Mouse (Mus musculus) stomach, embryonic 16.5 days (tissue): Measurements from ENCODE around the gene Srsf1. TPM values are rescaled to one million over a fixed set of nuclear protein-coding genes. Genes with fewer than 3 reads are reported as not detected.
A peak's percentile ranks its signal among the peaks of the same experiment; 100 is the strongest.

Source experiments
- ATAC-seq: fragments of 200-750 bp; cut with Nextera tagmentation; 2 replicates; pipeline ENCODE4 v1.8.0; 2017; ENCODE audit warnings: moderate number of reproducible peaks, moderate TSS enrichment; ENCODE audit not compliant: insufficient read depth, low FRiP score
- H3K27ac ChIP-seq: fragments of 300-500 bp; sonication (generic); 2 replicates; pipeline ENCODE4 v1.5.1; 2014; ENCODE audit warnings: low read length
- H3K27me3 ChIP-seq: fragments of 300-500 bp; sonication (generic); 2 replicates; pipeline ENCODE4 v1.6.1; 2014; ENCODE audit warnings: low read length, control low read depth, mixed read lengths; ENCODE audit not compliant: control insufficient read depth, insufficient read depth
- H3K36me3 ChIP-seq: fragments of 300-500 bp; sonication (generic); 2 replicates; pipeline ENCODE4 v1.6.1; 2014; ENCODE audit warnings: low read length; ENCODE audit not compliant: control insufficient read depth, insufficient read depth
- H3K4me1 ChIP-seq: fragments of 300-500 bp; sonication (generic); 2 replicates; pipeline ENCODE4 v1.6.1; 2014; ENCODE audit warnings: low read length, control low read depth, mixed read lengths; ENCODE audit not compliant: control insufficient read depth, insufficient read depth
- H3K4me2 ChIP-seq: fragments of 300-500 bp; sonication (generic); 2 replicates; pipeline ENCODE4 v1.6.1; 2014; ENCODE audit warnings: low read depth, low read length, mixed read lengths
- H3K4me3 ChIP-seq: fragments of 300-500 bp; sonication (generic); replicated peaks from 2 replicates; pipeline ENCODE4 v1.5.1; 2014; ENCODE audit warnings: mild to moderate bottlenecking, low read length
- H3K9ac ChIP-seq: fragments of 300-500 bp; sonication (generic); 2 replicates; pipeline ENCODE4 v1.6.1; 2014; ENCODE audit warnings: low read length
- H3K9me3 ChIP-seq: fragments of 300-500 bp; sonication (generic); replicated peaks from 2 replicates; pipeline ENCODE4 v1.6.1; 2016; ENCODE audit warnings: low read length, control low read depth; ENCODE audit not compliant: control insufficient read depth
- WGBS: fragments of 180-500 bp; shearing (Covaris S2); extraction: QIAGEN DNeasy Blood & Tissue Kit; methylation state at CpG from one replicate; pipeline ENCODE4 v1.1.7; 2014; 5-methylcytosine and 5-hydroxymethylcytosine counted together
- polyA plus RNA-seq: library from polyadenylated mRNA; unstranded; fragments of >200 nt; fragmentation: Nextera tagmentation; extraction: Ambion mirVana; gene quantifications from 2 replicates; pipeline ENCODE4 v1.2.1, GENCODE M21; 2015

The Srsf1 gene
- polyA plus RNA-seq: 188 and 201 TPM in 2 replicates

GRCm38 (mm10) chr11:88046944-88047794 lies at the start of gene Srsf1:
TSS of gene Srsf1 (plus strand) at chr11:88047373.
- Histone ChIP-seq H3K36me3 (peaks cover 5% of the 10 kb centered on the region), H3K9ac (peak within 1 kb of the TSS; percentile 95), H3K27ac (peak within 1 kb of the TSS; percentile 100), H3K4me1 (peaks cover 27% of the 10 kb centered on the region), H3K4me3 (peak within 1 kb of the TSS; percentile 84), H3K9me3 (no peaks in the 10 kb centered on the region), H3K27me3 (no peaks in the 10 kb centered on the region), H3K4me2 (peak within 1 kb of the TSS; percentile 97)
- under 1% methylated on average over 60 of the region's 60 CpGs for WGBS
- peak; percentile 93 for ATAC-seq

- H3K9me3 ChIP-seq: no peaks in the 10 kb centered on the region
- H3K4me3 ChIP-seq: no peak overlapping the region
- ATAC-seq: no peak
- no peak overlapping the region for H3K27ac ChIP-seq
- no peak overlapping the region for H3K4me2 ChIP-seq
- H3K36me3 ChIP-seq: no peaks in the 10 kb centered on the region
- H3K27me3 ChIP-seq: no peaks in the 10 kb centered on the region
- no peaks in the 10 kb centered on the region for H3K4me1 ChIP-seq
- 87% methylated on average over 5 of the region's 5 CpGs for WGBS
- no peak overlapping the region for H3K9ac ChIP-seq
Measured at GRCm38 (mm10) chr11:87999751-88000150, 47.4 kb upstream of the Srsf1 start.

- ATAC-seq: peak; percentile 58; the same call in 1 of the 2 replicates
Measured at GRCm38 (mm10) chr11:88002738-88003137, 44.4 kb upstream of the Srsf1 start.

GRCm38 (mm10) chr11:88004123-88004522 lies 43.0 kb upstream of the Srsf1 start:
- H3K9ac ChIP-seq: no peak overlapping the region
- no peak overlapping the region for H3K4me3 ChIP-seq
- no peaks in the 10 kb centered on the region for H3K27me3 ChIP-seq
- no peaks in the 10 kb centered on the region for H3K36me3 ChIP-seq
- 42% methylated on average over 2 of the region's 2 CpGs for WGBS
- H3K4me1 ChIP-seq: no peaks in the 10 kb centered on the region
- H3K27ac ChIP-seq: no peak overlapping the region
- no peaks in the 10 kb centered on the region for H3K9me3 ChIP-seq
- no peak for ATAC-seq
- no peak overlapping the region for H3K4me2 ChIP-seq

More at GRCm38 (mm10) chr11:88002738-88003137, 44.4 kb upstream of the Srsf1 start:
- Histone ChIP-seq H3K9ac (no peak overlapping the region), H3K4me2 (no peak overlapping the region), H3K4me1 (no peaks in the 10 kb centered on the region), H3K36me3 (no peaks in the 10 kb centered on the region), H3K4me3 (no peak overlapping the region), H3K9me3 (no peaks in the 10 kb centered on the region), H3K27me3 (no peaks in the 10 kb centered on the region), H3K27ac (no peak overlapping the region)
- WGBS: 43% methylated on average over 4 of the region's 4 CpGs

GRCm38 (mm10) chr11:88008641-88009040 lies 38.5 kb upstream of the Srsf1 start:
- no peak overlapping the region for H3K9ac ChIP-seq
- H3K4me3 ChIP-seq: no peak overlapping the region
- ATAC-seq: no peak
- no peak overlapping the region for H3K27ac ChIP-seq
- H3K27me3 ChIP-seq: no peaks in the 10 kb centered on the region
- no peaks in the 10 kb centered on the region for H3K36me3 ChIP-seq
- no peaks in the 10 kb centered on the region for H3K4me1 ChIP-seq
- WGBS: 30% methylated on average over 1 of the region's 1 CpGs
- H3K4me2 ChIP-seq: no peak overlapping the region
- no peaks in the 10 kb centered on the region for H3K9me3 ChIP-seq

- H3K9me3 ChIP-seq: no peaks in the 10 kb centered on the region
- H3K9ac ChIP-seq: peak overlapping the region; percentile 5; the same call in 1 of the 2 replicates
- no peak for ATAC-seq
- no peak overlapping the region for H3K4me3 ChIP-seq
- peak overlapping the region; percentile 11; the same call in 1 of the 2 replicates for H3K4me2 ChIP-seq
- H3K27me3 ChIP-seq: no peaks in the 10 kb centered on the region
- WGBS: 17% methylated on average over 16 of the region's 16 CpGs
- H3K27ac ChIP-seq: no peak overlapping the region
- H3K4me1 ChIP-seq: no peaks in the 10 kb centered on the region
- H3K36me3 ChIP-seq: no peaks in the 10 kb centered on the region
Measured at GRCm38 (mm10) chr11:88009542-88010190, 37.5 kb upstream of the Srsf1 start.

GRCm38 (mm10) chr11:88011208-88011913 lies 35.8 kb upstream of the Srsf1 start:
- no peaks in the 10 kb centered on the region for H3K9me3 ChIP-seq
- H3K9ac ChIP-seq: no peak overlapping the region
- H3K4me2 ChIP-seq: no peak overlapping the region
- H3K4me3 ChIP-seq: no peak overlapping the region
- peak; percentile 59; the same call in 1 of the 2 replicates for ATAC-seq
- 47% methylated on average over 11 of the region's 11 CpGs for WGBS
- H3K27ac ChIP-seq: peak overlapping the region; percentile 53
- H3K4me1 ChIP-seq: no peaks in the 10 kb centered on the region
- H3K27me3 ChIP-seq: no peaks in the 10 kb centered on the region
- no peaks in the 10 kb centered on the region for H3K36me3 ChIP-seq

- WGBS: 81% methylated on average over 7 of the region's 7 CpGs
- H3K9me3 ChIP-seq: no peaks in the 10 kb centered on the region
- H3K9ac ChIP-seq: no peak overlapping the region
- H3K27me3 ChIP-seq: no peaks in the 10 kb centered on the region
- no peak for ATAC-seq
- H3K36me3 ChIP-seq: no peaks in the 10 kb centered on the region
- H3K4me3 ChIP-seq: no peak overlapping the region
- H3K27ac ChIP-seq: no peak overlapping the region
- H3K4me1 ChIP-seq: no peaks in the 10 kb centered on the region
- no peak overlapping the region for H3K4me2 ChIP-seq
Measured at GRCm38 (mm10) chr11:88011914-88012419, 35.2 kb upstream of the Srsf1 start.
